Mouse (Mus musculus) adrenal gland, adult 8-10 months (tissue): ENCODE data around the gene Asb16. TPM values are rescaled to one million over a fixed set of nuclear protein-coding genes. Genes with fewer than 3 reads are reported as not detected.

Experiments used
- microRNA-seq, 2 experiments: library from miRNA; unstranded; fragments of <30 nt; microRNA quantifications; one replicate each; pipeline ENCODE4 v1.2.0; 2022
- total RNA-seq, 4 experiments: library from RNA; stranded (reverse); gene quantifications; 2 replicates each; pipeline ENCODE4 v1.2.4; 2022

The Asb16 gene
- total RNA-seq, 4 experiments from 2014 or later, result 0.20 to 1.2 (median 0.78) TPM

Small RNAs within 50 kb of the gene (microRNA-seq; reads per million reads assigned to microRNA genes)
- 1.9 to 4.9 reads per million in 2 experiments for gene Mir8101

Other genes starting within 250 kb of the Asb16 start
- gene Mpp3, start 240.3 kb upstream of the Asb16 start, total RNA-seq, result 10 to 100 TPM; 14.5 to 75.4 (median 38.7) TPM
- 10 to 100 TPM; 40.5 to 84.1 (median 56.3) TPM for gene Cd300lg, start 227.2 kb upstream of the Asb16 start, total RNA-seq
- gene Mpp2, start 180.2 kb upstream of the Asb16 start, total RNA-seq, result 10 to 100 TPM; 12.6 to 29.0 (median 15.2) TPM
- not detected for gene Ppy, start 167.4 kb upstream of the Asb16 start, total RNA-seq
- gene Pyy, start 160.9 kb upstream of the Asb16 start, total RNA-seq, result not detected
- 1 to 10 TPM in 2 of 4 experiments, under 1 TPM in 2; 0.20 to 3.0 (median 1.6) TPM for gene Nags, start 123.2 kb upstream of the Asb16 start, total RNA-seq
- gene Tmem101, start 112.3 kb upstream of the Asb16 start, total RNA-seq, result 10 to 100 TPM; 18.0 to 21.8 (median 19.7) TPM
- gene Lsm12, start 83.4 kb upstream of the Asb16 start, total RNA-seq, result 10 to 100 TPM; 67.2 to 86.9 (median 81.0) TPM
- gene G6pc3, start 79.1 kb upstream of the Asb16 start, total RNA-seq, result 100 to 1,000 TPM; 143 to 173 (median 158) TPM
- 100 to 1,000 TPM; 100 to 175 (median 132) TPM for gene Hdac5, start 38.6 kb upstream of the Asb16 start, total RNA-seq
- under 1 TPM; 0.41 to 0.83 (median 0.56) TPM for gene BC030867, start 19.9 kb upstream of the Asb16 start, total RNA-seq
- 10 to 100 TPM; 59.6 to 67.4 (median 63.3) TPM for gene Tmub2, start 16.2 kb downstream of the Asb16 start, total RNA-seq
- gene Atxn7l3, start 27.9 kb downstream of the Asb16 start, total RNA-seq, result 10 to 100 TPM; 51.0 to 53.8 (median 52.3) TPM
- gene Ubtf, start 51.0 kb downstream of the Asb16 start, total RNA-seq, result 100 to 1,000 TPM in 1 of 4 experiments, 10 to 100 TPM in 3; 87.3 to 115 (median 94.5) TPM
- gene Slc4a1, start 97.5 kb downstream of the Asb16 start, total RNA-seq, result under 1 TPM; 0.06 to 0.70 (median 0.31) TPM
- 10 to 100 TPM; 53.9 to 83.9 (median 77.5) TPM for gene Rundc3a, start 124.7 kb downstream of the Asb16 start, total RNA-seq
- 100 to 1,000 TPM; 343 to 469 (median 379) TPM for gene Slc25a39, start 139.2 kb downstream of the Asb16 start, total RNA-seq
- 100 to 1,000 TPM; 171 to 220 (median 202) TPM for gene Grn, start 161.6 kb downstream of the Asb16 start, total RNA-seq
- gene Fam171a2, start 178.9 kb downstream of the Asb16 start, total RNA-seq, result 1 to 10 TPM; 3.8 to 6.2 (median 5.0) TPM
- gene Itga2b, start 201.4 kb downstream of the Asb16 start, total RNA-seq, result 1 to 10 TPM; 2.9 to 4.7 (median 4.1) TPM